Mouse (Mus musculus) testis, adult 2 months (tissue): ENCODE data around the gene Mmp15. TPM values are rescaled to one million over a fixed set of nuclear protein-coding genes. Genes with fewer than 3 reads are reported as not detected.
A peak's percentile ranks its signal among the peaks of the same experiment; 100 is the strongest.

ENCODE experiments used
- H3K27ac ChIP-seq: fragments of 200-500 bp; 2 replicates; pipeline ENCODE4 v1.5.1; 2012; ENCODE audit warnings: low read depth, low read length; ENCODE audit not compliant: control insufficient read depth, insufficient read depth
- H3K27me3 ChIP-seq: fragments of 200-500 bp; 2 replicates; pipeline ENCODE4 v1.6.1; 2012; ENCODE audit warnings: mild to moderate bottlenecking, low read length, moderate library complexity; ENCODE audit not compliant: control insufficient read depth, insufficient read depth
- H3K36me3 ChIP-seq: fragments of 200-500 bp; 2 replicates; pipeline ENCODE4 v1.6.1; 2012; ENCODE audit warnings: mild to moderate bottlenecking, low read length; ENCODE audit not compliant: control insufficient read depth, insufficient read depth
- H3K4me1 ChIP-seq: fragments of 200-500 bp; 2 replicates; pipeline ENCODE4 v1.6.1; 2012; ENCODE audit warnings: low read length; ENCODE audit not compliant: control insufficient read depth, insufficient read depth
- H3K4me3 ChIP-seq: fragments of 200-500 bp; 2 replicates; pipeline ENCODE4 v1.5.1; 2012; ENCODE audit warnings: low read depth, mild to moderate bottlenecking, low read length, moderate library complexity, mixed read lengths; ENCODE audit not compliant: control insufficient read depth
- CTCF ChIP-seq: fragments of 200-500 bp; IDR thresholded peaks from 2 replicates; pipeline ENCODE4 v1.5.1; 2012; ENCODE audit warnings: low read depth, mild to moderate bottlenecking, inconsistent platforms, low read length, moderate library complexity; ENCODE audit not compliant: control insufficient read depth, insufficient read depth, insufficient replicate concordance
- POLR2A ChIP-seq: fragments of 200-500 bp; IDR thresholded peaks from 2 replicates; pipeline ENCODE4 v1.6.1; 2012; ENCODE audit warnings: low read depth, mild to moderate bottlenecking, inconsistent platforms, low read length, moderate library complexity; ENCODE audit not compliant: control insufficient read depth
- polyA plus RNA-seq: library from polyadenylated mRNA; depleted of rRNA; stranded (reverse); fragments of >200 nt; gene quantifications from 2 replicates; pipeline ENCODE4 v1.2.3, GENCODE M21; 2012

Mmp15 gene
- polyA plus RNA-seq, 1 experiment: 0.23 TPM

DNA sequence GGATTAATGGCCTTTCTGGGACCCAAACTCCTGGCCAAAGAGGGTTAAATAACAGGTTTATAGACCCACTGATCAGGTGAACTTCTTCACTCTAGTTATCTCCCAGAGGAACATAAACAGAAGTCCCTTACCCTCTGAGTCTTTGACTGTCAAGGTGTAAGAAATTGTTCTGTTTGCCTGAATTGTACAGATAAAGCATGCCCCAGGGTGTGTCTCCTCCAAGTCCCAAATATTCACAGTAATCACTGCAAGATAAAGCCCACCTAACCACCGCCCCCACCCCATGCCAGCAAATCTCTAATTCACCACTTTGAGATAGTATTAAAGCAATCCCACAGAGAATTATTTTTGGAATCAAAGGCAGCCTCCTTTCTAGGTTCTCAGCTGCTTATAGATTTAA is 21.7 kb upstream of the Mmp15 start:
- Histone ChIP-seq H3K27me3 (no peaks in the 10 kb centered on the region), H3K36me3 (no peaks in the 10 kb centered on the region; the same call in 1 of the 2 replicates), H3K27ac (no peak overlapping the region), H3K4me1 (peaks cover 3% of the 10 kb centered on the region; the same call in 1 of the 2 replicates), H3K4me3 (no peak overlapping the region)
- TF ChIP-seq CTCF (no peak), POLR2A (no peak)

DNA sequence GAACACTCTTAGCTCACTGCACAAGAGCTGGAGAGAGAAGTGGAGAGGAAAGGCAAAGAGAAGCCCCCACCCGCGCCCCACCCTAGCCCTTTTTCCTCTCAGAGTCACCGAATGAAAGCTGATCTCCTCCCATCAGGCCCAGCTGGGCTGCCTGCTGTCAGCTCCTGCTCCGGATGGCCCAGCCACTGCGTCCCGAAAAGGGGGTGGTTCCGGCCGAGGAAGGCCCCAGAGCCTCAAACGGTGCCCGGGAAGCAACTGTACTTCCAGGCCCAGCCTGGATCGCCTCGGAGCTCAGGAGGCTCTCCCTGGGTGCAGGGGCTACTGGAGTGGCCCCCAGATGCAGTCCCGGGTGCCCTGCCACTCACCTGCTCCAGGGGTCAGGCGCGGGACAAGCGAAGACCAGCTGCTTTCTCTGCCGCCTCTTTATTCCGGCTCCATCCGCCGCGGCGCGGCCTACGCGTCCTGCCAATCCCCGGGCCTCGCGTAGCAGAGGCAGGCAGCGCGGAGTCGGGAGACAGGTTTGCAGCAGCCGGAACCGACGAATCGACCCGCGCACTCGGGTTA is 20.8 kb upstream of the Mmp15 start:
- peak overlapping the region; percentile 93 for H3K4me3 ChIP-seq
- no peaks in the 10 kb centered on the region for H3K27me3 ChIP-seq
- H3K27ac ChIP-seq: peak overlapping the region; percentile 63
- peaks cover 3% of the 10 kb centered on the region; the same call in 1 of the 2 replicates for H3K4me1 ChIP-seq
- H3K36me3 ChIP-seq: no peaks in the 10 kb centered on the region; the same call in 1 of the 2 replicates
- TF ChIP-seq POLR2A (no peak), CTCF (no peak)

DNA sequence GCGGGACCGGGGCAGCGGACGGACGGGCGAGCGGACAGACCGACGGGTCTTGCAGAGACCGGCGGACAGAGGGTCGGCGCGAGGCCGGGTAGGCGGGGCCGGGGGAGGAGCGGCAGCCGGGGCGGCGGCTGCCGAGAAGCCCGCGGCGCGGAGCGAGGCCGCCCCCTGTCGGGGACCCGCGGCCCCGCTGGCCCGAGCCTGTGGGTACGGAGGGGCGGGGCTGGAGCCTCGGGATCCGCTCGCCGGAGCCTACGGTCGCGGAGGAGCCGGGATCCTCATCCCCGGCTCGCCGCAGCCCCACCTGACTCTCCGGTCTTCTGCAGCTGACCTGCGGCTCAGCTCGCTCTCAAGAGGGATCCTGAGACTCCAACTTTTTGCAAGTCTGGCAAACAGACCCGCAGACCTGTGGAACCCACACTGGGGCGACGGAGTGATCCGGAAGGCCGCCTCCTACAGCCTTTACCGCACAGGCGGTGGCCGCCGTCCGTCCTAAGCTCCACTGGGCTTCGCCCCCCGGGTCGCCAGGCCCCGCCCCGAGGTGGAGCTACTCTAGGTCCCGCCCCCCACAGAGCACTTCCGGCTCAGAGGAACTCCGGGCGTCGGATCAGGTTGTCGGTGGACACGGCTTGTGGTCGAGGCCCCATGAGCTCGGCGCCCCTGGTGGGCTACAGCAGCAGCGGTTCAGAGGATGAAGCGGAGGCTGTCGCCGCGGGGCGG is 20.2 kb upstream of the Mmp15 start, which contains the start of the genes Zfp319 and Usb1:
Gene Zfp319 (minus strand): TSS at position 231 of the 717 bp plus-strand sequence.
Gene Usb1 (plus strand): TSS at position 565 of the 717 bp plus-strand sequence.
- Histone ChIP-seq H3K36me3 (no peaks in the 10 kb centered on the region; the same call in 1 of the 2 replicates), H3K27me3 (no peaks in the 10 kb centered on the region), H3K27ac (peak within 1 kb of the TSS; percentile 90), H3K4me1 (peaks cover 3% of the 10 kb centered on the region; the same call in 1 of the 2 replicates), H3K4me3 (peak within 1 kb of the TSS; percentile 93)
- TF ChIP-seq POLR2A (peak; percentile 75), CTCF (peak; percentile 44; the same call in 1 of the 2 replicates)

DNA sequence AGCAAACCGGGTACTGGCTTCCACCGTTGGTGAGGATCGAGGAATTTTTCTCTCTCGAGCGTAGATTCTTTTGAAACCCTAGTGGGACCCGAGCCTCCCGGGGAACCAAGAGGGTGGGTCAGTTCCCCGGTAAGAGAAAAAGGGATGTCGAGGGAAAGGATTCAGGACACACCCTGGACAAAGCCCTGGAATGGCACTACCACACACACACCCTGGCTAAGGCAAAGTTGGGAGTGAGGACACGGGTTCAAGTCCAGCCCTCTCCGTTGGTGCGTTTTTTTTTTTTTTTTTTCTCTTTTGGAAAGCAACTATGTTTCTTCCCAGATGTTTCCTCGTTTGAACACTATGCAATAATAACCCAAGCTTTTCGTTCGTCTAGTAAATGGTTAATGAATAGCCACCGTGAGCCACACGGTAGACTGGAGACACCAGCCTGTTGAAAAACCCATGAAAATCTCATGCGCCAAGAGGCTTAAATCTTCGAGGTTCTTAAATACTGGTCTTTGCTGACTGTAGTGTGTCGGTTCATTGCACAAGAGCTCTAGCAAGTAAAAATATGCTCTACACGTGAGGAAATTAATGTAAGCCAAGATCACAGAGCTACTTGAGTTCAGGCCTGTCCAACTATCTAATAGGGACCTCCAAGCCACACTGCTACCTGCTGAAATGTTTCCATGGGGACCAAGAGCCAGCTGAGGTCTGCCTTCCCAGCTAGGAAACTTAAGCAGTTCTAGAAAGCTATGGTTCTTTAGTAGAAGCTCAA is 19.4 kb upstream of the Mmp15 start:
- peak overlapping the region; percentile 93 for H3K4me3 ChIP-seq
- H3K27ac ChIP-seq: peak overlapping the region; percentile 86
- H3K36me3 ChIP-seq: no peaks in the 10 kb centered on the region; the same call in 1 of the 2 replicates

DNA sequence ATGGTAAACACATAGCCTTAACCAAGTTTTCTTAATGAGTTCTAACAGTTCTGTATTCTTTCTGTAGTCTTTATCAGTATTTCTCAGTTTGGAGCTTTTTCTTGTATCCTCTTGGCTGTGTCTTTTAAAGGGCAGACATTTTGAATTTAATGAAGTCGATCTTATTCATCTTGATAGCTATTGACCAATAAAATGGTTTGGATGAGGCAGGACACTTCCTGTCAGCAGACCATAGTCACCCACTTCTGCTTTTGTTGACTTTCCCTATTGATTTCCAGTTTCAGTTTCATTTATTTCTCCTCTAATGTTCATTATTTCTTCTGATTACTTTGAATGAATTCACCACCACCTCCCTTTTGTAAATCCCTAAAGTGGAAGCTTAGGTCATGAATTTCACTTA is 16.4 kb upstream of the Mmp15 start:
- Histone ChIP-seq H3K36me3 (no peaks in the 10 kb centered on the region; the same call in 1 of the 2 replicates), H3K27me3 (no peaks in the 10 kb centered on the region), H3K27ac (no peak overlapping the region), H3K4me1 (peaks cover 3% of the 10 kb centered on the region; the same call in 1 of the 2 replicates), H3K4me3 (no peak overlapping the region)
- TF ChIP-seq POLR2A (no peak), CTCF (no peak)

More for the DNA sequence above, 19.4 kb upstream of the Mmp15 start:
- Histone ChIP-seq H3K4me1 (peaks cover 3% of the 10 kb centered on the region; the same call in 1 of the 2 replicates), H3K27me3 (no peaks in the 10 kb centered on the region)
- no peak for TF ChIP-seq POLR2A

DNA sequence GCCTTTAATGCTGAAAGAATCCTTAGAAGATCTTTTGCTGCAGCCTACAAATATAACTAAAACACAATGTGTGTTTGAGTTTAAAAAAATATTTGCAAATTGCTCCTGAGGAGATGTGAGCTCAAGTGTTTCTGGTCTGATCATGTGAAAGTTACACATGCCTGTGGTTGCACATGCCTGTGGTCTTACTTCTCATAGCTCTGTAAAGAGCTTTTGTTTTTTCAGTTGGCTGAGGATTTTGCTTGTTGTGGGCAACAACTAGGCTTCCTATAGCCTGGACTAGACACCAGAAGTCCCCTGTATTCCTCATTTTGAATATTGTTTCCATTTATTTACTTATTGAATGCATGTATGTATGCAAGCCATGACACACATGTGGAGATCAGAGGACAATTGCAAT is 15.7 kb upstream of the Mmp15 start:
- no peaks in the 10 kb centered on the region for H3K27me3 ChIP-seq
- H3K4me3 ChIP-seq: no peak overlapping the region
- H3K4me1 ChIP-seq: peaks cover 3% of the 10 kb centered on the region; the same call in 1 of the 2 replicates
- TF ChIP-seq POLR2A: no peak
- no peak for TF ChIP-seq CTCF
- H3K36me3 ChIP-seq: no peaks in the 10 kb centered on the region; the same call in 1 of the 2 replicates
- no peak overlapping the region for H3K27ac ChIP-seq

DNA sequence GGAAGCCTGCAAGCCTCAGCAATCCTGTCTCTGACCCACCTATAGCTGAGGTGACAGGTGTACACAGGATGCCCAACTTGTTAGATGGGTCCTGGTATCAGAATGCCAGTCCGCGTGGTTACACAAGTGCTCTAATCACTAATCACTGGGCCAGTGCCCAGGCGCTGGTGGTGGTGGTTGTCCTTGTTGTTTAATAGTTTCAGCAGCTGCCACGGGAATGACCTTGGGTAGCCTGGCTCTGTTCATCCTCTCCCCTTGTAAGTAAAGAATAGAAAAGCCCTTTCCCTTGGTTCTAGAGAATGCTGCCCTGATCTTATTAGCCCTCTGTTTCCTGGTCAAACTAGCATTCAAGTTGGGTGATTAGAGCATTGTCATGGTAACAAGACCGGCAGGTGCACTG is 10.3 kb upstream of the Mmp15 start:
- Histone ChIP-seq H3K4me3 (no peak overlapping the region), H3K27ac (no peak overlapping the region), H3K27me3 (no peaks in the 10 kb centered on the region), H3K4me1 (peaks cover 11% of the 10 kb centered on the region), H3K36me3 (no peaks in the 10 kb centered on the region; the same call in none of the 2 replicates)
- no peak for TF ChIP-seq CTCF
- TF ChIP-seq POLR2A: no peak
